Mouse (Mus musculus): ENCODE data around the gene Cspg5. TPM values are rescaled to one million over a fixed set of nuclear protein-coding genes. Genes with fewer than 3 reads are reported as not detected.

Gene Cspg5
- total RNA-seq, 4 experiments from 2014 or later = 256 to 334 (median 299) TPM

Small RNAs within 50 kb of the gene (microRNA-seq; reads per million reads assigned to microRNA genes)
- 29.0 to 104 reads per million in 2 experiments for gene Mir6236

Other genes with a start within 250 kb of the Cspg5 start
- 10 to 100 TPM; 50.9 to 70.5 (median 62.2) TPM for gene Smarcc1, start 126.1 kb upstream of the Cspg5 start, total RNA-seq (2022)
- 100 to 1,000 TPM; 156 to 177 (median 173) TPM for gene Dhx30, start 126.0 kb upstream of the Cspg5 start, total RNA-seq (2022)
- 10 to 100 TPM; 10.7 to 14.4 (median 11.0) TPM for gene Elp6, start 61.4 kb downstream of the Cspg5 start, total RNA-seq (2022)
- 100 to 1,000 TPM in 3 of 4 experiments, 10 to 100 TPM in 1; 99.5 to 121 (median 101) TPM for gene Scap, start 89.5 kb downstream of the Cspg5 start, total RNA-seq (2022)
- gene Ptpn23, start 164.4 kb downstream of the Cspg5 start, total RNA-seq (2022) = 10 to 100 TPM; 46.2 to 62.8 (median 53.4) TPM
- under 1 TPM in 1 of 4 experiments, not detected in 3; 0.31 TPM for gene Ngp, start 176.0 kb downstream of the Cspg5 start, total RNA-seq (2022)
- gene Klhl18, start 232.9 kb downstream of the Cspg5 start, total RNA-seq (2022) = 10 to 100 TPM; 22.3 to 27.0 (median 25.5) TPM
- 1 to 10 TPM; 3.8 to 5.6 (median 4.7) TPM for gene Kif9, start 233.2 kb downstream of the Cspg5 start, total RNA-seq (2022)